Mouse (Mus musculus): ENCODE measurements around the gene Fbxo33. TPM values are rescaled to one million over a fixed set of nuclear protein-coding genes. Genes with fewer than 3 reads are reported as not detected.

Fbxo33 gene
- polyA plus RNA-seq, 1 experiment: 10.3 TPM

DNA sequence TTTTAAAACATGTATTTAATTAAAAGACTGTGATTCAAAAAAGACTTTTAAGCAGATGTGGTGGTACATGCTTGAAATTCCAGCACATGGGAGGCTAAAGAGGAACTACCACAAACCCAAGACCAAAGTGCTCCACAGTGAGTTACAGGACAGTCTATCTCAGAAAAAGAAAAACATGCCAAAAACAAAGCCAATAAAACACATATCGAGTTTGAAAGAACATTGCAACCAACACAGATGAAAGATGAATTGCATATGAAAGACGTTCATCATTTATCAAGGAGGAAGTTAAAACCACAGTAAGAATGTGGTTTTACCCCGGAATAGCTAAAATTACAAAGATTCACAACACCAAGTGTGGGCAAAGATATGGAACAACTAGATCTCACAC lies 12.5 kb downstream of the Fbxo33 start:
- peak; percentile 82 for TF ChIP-seq GATA1 (IDR thresholded peaks at IDR 0.05; ENCODE audit: low read length)

DNA sequence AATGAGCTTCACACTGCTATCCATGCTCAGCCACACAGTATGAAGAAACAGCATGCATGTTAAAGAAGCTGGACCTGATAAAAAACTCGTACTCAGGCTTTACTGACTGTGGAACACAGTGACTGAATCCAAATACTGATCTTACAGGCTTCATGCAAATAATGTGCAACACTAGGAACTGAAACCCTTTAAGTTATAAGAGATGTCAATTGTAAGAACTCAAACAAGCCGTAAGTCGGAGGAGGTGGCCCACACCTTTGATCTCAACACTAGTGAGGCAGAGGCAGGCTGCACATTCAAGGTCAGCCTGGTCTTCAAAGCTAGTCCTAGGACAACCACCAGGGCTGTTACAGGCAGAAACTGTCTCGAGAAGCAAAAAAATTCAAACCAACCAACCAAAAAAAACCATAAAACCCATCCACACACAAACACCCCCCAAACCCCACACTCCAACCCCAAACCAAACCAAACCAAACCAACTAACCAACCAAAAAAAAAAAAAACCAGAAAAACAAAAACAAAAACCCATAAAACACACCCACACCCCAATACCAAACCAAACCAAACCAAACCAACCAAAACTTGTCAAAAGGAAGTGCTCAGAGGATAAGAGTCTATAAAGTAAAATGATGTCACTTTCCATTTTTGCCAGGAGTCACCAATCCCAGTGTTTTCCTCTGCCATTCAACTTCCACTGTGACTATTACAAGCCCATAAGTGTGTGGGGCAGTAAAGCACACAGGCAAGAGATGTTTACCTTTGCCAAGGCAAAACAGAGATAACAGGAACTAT lies 13.1 kb downstream of the Fbxo33 start:
- no peak for TF ChIP-seq GATA1 (IDR thresholded peaks at IDR 0.05; ENCODE audit: low read length)

DNA sequence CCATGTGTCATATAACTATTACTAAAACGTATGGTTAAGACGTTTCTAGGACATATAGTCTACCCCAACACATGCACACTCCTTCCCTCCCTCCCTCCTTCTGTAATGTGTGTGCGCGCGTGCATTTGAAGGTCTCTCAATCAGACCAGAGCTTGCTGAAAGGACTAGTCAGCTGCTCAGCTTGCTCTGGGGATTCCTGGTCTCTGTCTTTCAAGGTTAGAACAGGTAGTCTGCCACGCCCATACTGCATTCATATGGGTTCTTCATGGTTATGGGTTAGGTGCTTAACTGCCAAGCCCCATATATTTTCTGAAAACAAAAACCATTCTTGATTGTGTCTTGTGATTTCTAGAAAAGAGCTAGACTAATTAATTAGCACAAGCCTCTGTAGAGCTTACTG lies 14.0 kb downstream of the Fbxo33 start:
- no peak for TF ChIP-seq GATA1 (IDR thresholded peaks at IDR 0.05; ENCODE audit: low read length)

DNA sequence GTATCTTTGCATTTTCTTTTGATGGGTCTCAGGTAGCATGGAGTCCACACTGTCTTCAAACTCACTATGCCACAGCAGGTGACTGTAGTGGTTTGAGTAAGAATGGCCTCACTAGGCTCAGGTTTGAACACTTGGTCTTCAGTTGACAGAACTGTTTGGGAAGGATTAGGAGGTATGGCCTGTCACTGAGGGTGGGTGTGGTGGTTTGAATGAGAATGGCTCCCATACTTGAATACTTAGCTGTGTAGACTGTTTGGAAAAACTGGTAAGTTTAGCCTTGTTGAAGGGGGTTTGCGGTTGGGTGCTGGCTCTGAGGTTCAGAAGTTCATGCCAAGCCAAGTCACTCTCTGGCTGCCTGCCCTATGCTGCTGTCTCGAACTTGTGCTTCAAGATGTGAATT lies 20.2 kb downstream of the Fbxo33 start:
- TF ChIP-seq GATA1 (IDR thresholded peaks at IDR 0.05; ENCODE audit: low read length): no peak

DNA sequence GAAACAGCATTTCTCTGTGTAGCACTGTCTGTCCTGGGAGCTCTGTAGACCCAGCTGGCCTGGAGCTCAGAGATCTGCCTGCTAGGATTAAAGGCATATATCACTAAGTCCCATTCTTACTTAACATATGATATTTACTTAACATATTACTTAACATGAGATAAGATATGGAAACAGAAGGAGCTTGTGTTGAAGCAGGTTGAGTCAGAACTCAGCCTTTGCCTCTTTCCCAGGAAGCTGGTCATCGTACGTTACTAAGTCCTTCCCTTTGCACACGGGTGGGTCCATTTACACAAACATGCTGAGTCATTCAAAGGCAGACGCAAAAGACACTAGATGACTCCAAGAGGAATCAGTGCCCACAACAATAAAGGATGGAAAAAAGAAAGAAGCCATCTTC lies 20.8 kb downstream of the Fbxo33 start:
- TF ChIP-seq GATA1 (IDR thresholded peaks at IDR 0.05; ENCODE audit: low read length): no peak

DNA sequence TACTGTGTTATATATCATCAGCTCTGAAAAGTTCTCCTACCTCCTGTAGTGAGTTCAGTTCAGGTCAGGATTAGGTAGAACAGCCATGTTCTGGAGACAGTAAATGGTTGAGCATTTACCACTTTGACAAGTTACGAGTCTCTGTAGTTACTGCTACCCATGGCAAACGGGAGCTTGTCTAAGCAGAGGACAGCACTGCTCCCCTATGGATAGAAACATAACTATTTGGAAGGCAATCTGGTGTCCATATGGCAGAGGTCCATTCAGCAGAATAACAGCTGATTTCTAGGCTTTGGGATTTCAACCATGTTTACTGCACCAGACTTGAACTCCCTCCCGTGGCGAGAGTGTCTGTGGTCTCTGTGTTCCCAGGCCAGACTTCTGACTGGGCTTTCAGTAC lies 23.6 kb downstream of the Fbxo33 start:
- TF ChIP-seq GATA1 (IDR thresholded peaks at IDR 0.05; ENCODE audit: low read length): no peak

DNA sequence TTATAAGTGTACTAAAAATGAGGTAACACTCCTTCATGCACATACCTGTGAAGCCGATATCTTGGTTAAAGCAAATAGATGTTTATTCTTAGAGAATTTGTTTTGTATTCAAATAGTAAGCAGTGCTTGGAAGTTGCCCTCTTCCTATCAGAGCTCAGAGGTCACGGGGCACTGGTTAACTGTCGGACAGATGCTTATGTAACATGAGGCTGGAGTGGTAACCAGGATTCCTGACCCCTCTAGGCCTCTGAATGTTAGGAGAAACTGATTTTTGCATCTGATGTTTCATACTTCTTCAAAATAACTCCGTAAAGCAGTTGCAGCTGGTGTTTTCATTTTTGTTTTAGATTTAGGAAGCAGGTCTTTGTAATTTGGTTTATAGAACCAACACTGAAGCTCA lies 24.5 kb downstream of the Fbxo33 start:
- no peak for TF ChIP-seq GATA1 (IDR thresholded peaks at IDR 0.05; ENCODE audit: low read length)

DNA sequence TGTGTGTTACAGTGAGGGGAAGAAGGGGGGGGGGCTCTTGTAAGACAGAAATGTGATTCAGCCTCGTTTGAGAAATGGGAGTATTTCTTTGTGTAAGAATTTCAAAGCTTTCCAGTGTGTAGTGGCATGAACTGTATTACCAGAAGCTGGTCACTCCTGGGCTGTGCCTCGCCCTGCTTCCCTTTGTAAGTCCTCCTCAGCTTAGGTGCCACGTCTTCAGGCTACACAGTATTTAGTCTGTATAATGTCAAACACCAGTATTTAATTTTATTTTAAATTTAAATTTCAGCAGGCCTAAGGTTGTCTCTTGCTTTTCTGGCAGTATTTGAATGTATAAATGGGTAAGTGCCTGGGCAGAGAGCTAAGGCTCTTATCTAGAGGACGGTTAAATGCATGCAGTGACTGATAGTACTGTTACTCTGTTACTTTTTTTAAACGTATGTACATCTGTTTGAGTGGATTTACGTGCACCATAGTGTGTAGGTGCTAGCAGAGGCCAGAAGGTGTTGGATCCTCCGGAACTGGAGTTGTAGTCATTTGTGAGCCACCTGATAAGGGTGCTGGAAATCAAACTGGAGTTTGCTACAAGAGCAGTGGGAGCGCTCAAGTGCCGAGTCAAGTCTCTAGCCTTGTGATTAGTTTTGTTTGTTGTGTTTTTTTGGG lies 25.1 kb downstream of the Fbxo33 start:
- no peak for TF ChIP-seq GATA1 (IDR thresholded peaks at IDR 0.05; ENCODE audit: low read length)

DNA sequence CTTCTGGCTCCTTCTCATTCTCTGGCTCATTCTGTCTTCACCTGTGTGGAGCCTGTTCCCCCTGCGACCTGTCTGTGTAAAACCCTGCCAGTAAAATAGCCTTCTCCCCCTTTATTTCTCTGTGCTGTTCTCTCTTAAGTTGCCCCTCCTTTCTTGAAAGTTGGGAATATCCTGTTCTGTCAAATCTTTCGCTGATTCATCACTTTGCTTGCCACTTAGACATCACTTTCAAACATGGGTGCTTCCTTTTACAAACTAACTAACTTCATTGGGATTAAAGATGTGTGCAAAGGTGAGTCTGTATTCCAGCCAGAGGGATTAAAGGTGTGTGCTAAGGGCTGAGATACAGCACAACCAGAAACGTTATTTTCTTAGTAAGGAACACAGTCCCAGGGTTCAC lies 25.9 kb downstream of the Fbxo33 start:
- TF ChIP-seq GATA1 (IDR thresholded peaks at IDR 0.05; ENCODE audit: low read length): no peak

DNA sequence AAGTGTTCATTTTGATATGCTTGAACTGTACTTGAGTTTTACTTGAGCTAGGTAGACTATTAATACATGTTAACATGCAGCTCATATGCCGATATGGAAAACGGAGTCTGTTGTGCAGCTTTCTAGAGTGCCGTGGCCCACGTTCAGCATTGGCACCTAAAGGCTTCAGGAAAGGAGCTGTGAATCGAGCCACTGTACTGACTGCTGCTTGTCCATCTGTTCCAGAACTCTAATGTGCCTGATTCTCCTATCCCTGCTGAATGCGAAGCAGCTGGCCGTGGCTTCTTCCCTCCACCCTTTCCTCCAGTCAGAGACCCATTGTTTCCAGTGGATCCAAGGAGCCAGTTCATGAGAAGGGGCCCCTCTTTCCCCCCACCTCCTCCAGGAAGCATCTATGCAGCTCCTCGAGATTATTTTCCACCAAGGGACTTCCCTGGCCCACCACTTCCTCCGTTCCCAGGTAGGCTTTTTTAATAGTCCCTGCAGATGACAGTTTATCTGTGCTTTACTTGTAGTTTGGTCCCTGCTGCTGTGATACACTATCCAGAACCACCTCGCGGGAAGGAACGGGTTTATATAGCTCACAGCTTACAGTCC lies 31.3 kb downstream of the Fbxo33 start:
- TF ChIP-seq GATA1 (IDR thresholded peaks at IDR 0.05; ENCODE audit: low read length): no peak

DNA sequence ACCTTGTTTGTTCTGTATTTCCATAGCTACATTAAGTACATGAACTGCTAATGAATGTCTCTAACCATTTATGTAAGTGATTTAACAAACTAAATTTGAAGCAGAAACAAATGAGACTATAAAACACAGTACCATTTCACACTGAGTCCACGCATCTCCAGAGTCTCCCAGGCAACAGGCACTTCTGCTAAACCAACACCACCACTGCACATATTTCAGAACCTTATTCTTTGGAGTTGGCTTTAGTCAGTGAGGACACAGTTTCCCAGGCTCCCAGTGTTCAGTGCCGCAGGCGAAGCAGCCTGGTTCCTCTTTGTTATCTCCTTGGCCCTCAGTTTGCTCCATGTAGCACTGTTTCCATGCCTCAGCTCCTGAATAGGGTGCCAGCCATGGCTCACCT lies 41.7 kb downstream of the Fbxo33 start:
- TF ChIP-seq GATA1 (IDR thresholded peaks at IDR 0.05; ENCODE audit: low read length): no peak

DNA sequence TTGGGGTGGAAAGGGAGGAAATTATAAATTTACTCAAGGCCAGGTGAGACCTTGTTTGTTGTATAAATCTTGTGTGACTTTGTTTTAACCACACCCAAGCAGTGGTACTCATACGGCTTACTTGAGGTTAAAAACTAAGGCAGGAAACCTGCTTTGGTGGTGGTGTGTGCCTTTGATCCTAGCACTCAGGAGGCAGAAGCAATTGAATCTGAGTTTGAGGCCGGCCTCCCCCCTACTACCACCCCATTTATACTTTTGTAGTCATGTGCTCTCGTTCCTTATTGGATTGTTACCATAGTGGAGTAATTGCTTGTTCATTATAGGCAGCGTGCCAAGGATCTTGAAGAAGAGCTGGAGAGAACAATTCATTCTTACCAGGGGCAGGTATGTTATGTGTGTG lies 49.6 kb downstream of the Fbxo33 start:
- TF ChIP-seq GATA1 (IDR thresholded peaks at IDR 0.05; ENCODE audit: low read length): no peak

DNA sequence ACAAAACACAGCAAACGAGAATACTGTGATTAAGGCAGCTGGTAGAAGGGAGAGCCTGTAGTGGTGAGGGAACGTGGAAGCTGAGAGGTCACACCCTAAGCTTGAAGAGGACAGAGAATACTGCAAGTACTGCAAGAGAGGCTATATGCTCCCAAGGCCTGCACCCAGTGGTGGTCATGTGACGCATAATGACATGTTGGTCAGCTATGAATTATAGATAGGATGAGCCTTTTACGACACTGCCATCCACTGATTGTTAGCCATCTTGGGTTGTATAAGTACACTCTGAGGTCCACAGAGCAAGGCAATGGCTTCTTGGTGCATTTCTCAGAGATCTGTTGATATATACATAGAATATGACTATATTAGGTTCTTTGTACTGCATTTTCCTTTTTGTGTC lies 53.0 kb downstream of the Fbxo33 start:
- TF ChIP-seq GATA1 (IDR thresholded peaks at IDR 0.05; ENCODE audit: low read length): no peak

DNA sequence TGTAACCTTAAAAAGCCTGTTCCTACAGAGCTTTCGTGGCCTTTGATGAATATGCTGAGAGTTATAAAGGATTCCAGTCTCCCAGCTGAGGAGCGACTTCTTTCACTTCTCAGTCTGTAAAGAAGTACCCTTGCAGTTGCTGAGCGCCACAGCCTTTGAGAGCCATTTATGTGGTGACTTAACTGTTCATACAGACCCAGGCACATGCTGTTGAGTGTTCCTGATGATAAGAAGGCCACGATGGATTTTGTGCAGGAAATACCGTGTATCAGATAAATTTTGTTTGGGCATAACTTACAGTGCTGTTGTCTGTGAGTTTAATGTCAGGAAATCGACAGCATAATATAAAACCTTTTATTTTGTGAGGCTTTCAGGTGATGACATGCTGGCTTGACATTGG lies 55.0 kb downstream of the Fbxo33 start:
- TF ChIP-seq GATA1 (IDR thresholded peaks at IDR 0.05; ENCODE audit: low read length): no peak

DNA sequence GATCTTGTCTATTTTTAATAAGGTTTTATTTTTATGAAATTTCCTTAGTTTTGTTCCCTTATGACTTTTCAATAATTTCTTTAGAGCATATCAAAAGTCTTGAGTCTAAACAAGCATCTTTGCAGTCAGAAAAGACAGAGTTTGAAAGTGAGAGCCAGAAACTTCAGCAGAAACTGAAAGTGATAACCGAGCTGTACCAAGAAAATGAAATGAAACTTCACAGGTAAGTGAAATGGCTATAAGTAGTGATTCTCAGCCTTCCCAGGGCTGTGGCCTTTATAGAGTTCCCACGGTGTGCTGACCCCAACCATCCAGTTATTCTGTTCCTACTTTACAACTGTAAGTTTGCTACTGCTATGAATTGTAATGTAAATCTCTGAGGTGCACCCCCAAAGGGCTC lies 56.7 kb downstream of the Fbxo33 start:
- TF ChIP-seq GATA1 (IDR thresholded peaks at IDR 0.05; ENCODE audit: low read length): no peak

DNA sequence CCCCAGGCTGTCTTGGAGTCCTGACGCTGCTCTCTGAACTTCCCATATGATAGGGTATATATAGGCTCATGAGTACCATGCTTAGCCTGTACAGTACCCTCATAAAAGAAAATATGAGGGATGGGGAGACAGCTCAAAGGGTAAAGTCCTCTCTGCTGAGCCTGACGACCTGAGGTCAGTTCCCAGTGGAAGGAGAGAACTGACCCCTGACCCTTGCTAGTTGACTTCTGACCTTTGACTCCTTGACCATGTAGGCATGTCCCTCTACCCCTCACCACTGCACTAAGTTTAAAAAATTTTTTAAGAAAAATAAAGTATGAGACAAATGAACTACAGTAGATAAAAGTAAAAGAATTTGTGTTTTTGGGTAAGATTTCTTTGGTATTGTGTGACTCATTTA lies 58.4 kb downstream of the Fbxo33 start:
- no peak for TF ChIP-seq GATA1 (IDR thresholded peaks at IDR 0.05; ENCODE audit: low read length)

Other genes starting within 250 kb of the Fbxo33 start
- 5.6 and 6.4 TPM in 2 replicates for gene Sec23a, start 207.7 kb downstream of the Fbxo33 start, polyA plus RNA-seq (2012)
- 4.6 and 7.6 TPM in 2 replicates for gene Gemin2, start 206.3 kb downstream of the Fbxo33 start, polyA plus RNA-seq (2012)
- 64.8 and 94.3 TPM in 2 replicates for gene Trappc6b, start 158.3 kb downstream of the Fbxo33 start, polyA plus RNA-seq (2012)
- 71.8 and 82.5 TPM in 2 replicates for gene Pnn, start 152.8 kb downstream of the Fbxo33 start, polyA plus RNA-seq (2012)
- gene Mia2, start 123.9 kb downstream of the Fbxo33 start, polyA plus RNA-seq (2012): 29.8 and 47.8 TPM in 2 replicates

All from G1E-ER4 (cell line).